In the genomic region with DNA sequence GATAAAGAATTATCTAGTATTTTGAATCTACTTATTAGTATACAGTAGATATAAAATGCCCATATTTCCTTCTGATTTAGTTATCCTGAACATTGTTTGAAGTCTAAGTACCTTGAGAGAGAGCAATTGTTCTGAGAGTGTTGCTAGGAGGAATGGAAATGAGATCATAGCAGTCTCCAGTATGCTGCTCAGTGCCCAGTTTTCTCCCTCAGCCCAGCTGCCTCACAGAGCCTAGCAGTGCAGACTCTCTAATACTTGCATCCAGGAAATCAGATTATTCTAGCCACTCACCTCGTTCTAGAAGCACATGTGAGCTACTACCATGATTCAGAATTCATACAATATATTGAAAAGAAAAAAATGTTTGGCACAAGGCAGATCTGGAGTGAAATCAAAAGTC, we compare ENCODE assay signal across 22 mouse cellular contexts.
DNase-seq lines count a peak whose midpoint lies in the region; ATAC-seq and TF ChIP-seq lines count a peak whose summit lies in the region.
"Had no signal": no experiment of that assay in that cellular context is flagged by ENCODE, and none has a peak within 500 bp of the region (broad histone marks: within the 10 kb centered on the region; RNA-seq: fewer than 3 reads in every experiment).

No protein-coding gene starts in this region.

- no peak for TF ChIP-seq CTCF in left cerebral cortex, adult 2 months (IDR thresholded peaks at IDR 0.05)
- no peak for TF ChIP-seq CTCF in brain, embryonic 14.5 days (IDR thresholded peaks at IDR 0.05; ENCODE audit: borderline replicate concordance, extremely low read depth, insufficient read depth, insufficient read length)

- H3K9ac ChIP-seq in forebrain, embryonic 14.5 days (ENCODE audit: low read length): no peak overlapping the region
- H3K9ac ChIP-seq in forebrain, embryonic 12.5 days: no peak overlapping the region
- H3K9ac ChIP-seq in hindbrain, embryonic 13.5 days: no peak overlapping the region
- no peak overlapping the region for H3K9ac ChIP-seq in hindbrain, embryonic 12.5 days
- H3K9ac ChIP-seq: embryonic facial prominence, embryonic 15.5 days; hindbrain, embryonic 14.5 days; intestine, embryonic 15.5 days had no signal

- H3K27ac ChIP-seq in forebrain, embryonic 14.5 days (ENCODE audit: low read depth, low read length): no peak overlapping the region
- H3K27ac ChIP-seq in forebrain, embryonic 12.5 days: no peak overlapping the region
- no peak overlapping the region for H3K27ac ChIP-seq in hindbrain, embryonic 13.5 days
- H3K27ac ChIP-seq in hindbrain, embryonic 12.5 days: no peak overlapping the region
- H3K27ac ChIP-seq in left cerebral cortex, adult 2 months: peak overlapping the region; percentile 54
- H3K27ac ChIP-seq: embryonic facial prominence, embryonic 15.5 days; heart, embryonic 10.5 days; hindbrain, embryonic 14.5 days; intestine, embryonic 15.5 days had no signal

- H3K27me3 ChIP-seq in forebrain, embryonic 14.5 days (replicated peaks; ENCODE audit: control insufficient read depth, insufficient read depth, low read length): no peaks in the 10 kb centered on the region
- no peaks in the 10 kb centered on the region for H3K27me3 ChIP-seq in forebrain, embryonic 12.5 days
- H3K27me3 ChIP-seq in hindbrain, embryonic 13.5 days: no peaks in the 10 kb centered on the region
- no peaks in the 10 kb centered on the region for H3K27me3 ChIP-seq in hindbrain, embryonic 12.5 days
- H3K27me3 ChIP-seq: embryonic facial prominence, embryonic 15.5 days; intestine, embryonic 15.5 days had no signal

- intact Hi-C loops in left cerebral cortex, adult 2 months (cut with DNase I): no loop called here
- intact Hi-C loops in left cerebral cortex, postnatal 10 days (cut with DNase I): no loop called here

- peak; percentile 6 for DNase-seq in forebrain, embryonic 14.5 days (ENCODE audit: low spot score)
- DNase-seq in left cerebral cortex, adult 2 months (ENCODE audit: extremely low spot score in 1 of 2, low spot score in 2 of 2): no peak
- no peak for DNase-seq in left cerebral cortex, postnatal 10 days (ENCODE audit: extremely low spot score in 1 of 2, low spot score in 2 of 2)
- peak; percentile 37 for DNase-seq in brain, embryonic 14.5 days (ENCODE audit: low read depth)
- DNase-seq: adrenal gland, postnatal 14 days; cerebellum, adult 2 months; cerebellum, postnatal 14 days; embryo, embryonic 11 days; gastrocnemius, postnatal 10 days; heart, adult 18-20 months; heart, postnatal 10 days; heart, postnatal 4 days had no signal

- TF ChIP-seq POLR2A in brain, embryonic 14.5 days (IDR thresholded peaks at IDR 0.05; ENCODE audit: borderline replicate concordance, extremely low read depth, insufficient read depth, insufficient read length, poor library complexity, severe bottlenecking): no peak

- no peaks in the 10 kb centered on the region for H3K9me3 ChIP-seq in forebrain, embryonic 14.5 days (replicated peaks; ENCODE audit: control insufficient read depth, low read length)
- H3K9me3 ChIP-seq in forebrain, embryonic 12.5 days: no peaks in the 10 kb centered on the region
- no peaks in the 10 kb centered on the region for H3K9me3 ChIP-seq in hindbrain, embryonic 13.5 days
- H3K9me3 ChIP-seq in hindbrain, embryonic 12.5 days (replicated peaks): no peaks in the 10 kb centered on the region
- H3K9me3 ChIP-seq: embryonic facial prominence, embryonic 15.5 days; heart, embryonic 10.5 days; intestine, embryonic 15.5 days had no signal

- H3K4me2 ChIP-seq in forebrain, embryonic 14.5 days (ENCODE audit: low read length): no peak overlapping the region
- H3K4me2 ChIP-seq in forebrain, embryonic 12.5 days: no peak overlapping the region
- H3K4me2 ChIP-seq in hindbrain, embryonic 13.5 days: no peak overlapping the region
- H3K4me2 ChIP-seq in hindbrain, embryonic 12.5 days (replicated peaks): no peak overlapping the region
- H3K4me2 ChIP-seq: embryonic facial prominence, embryonic 15.5 days; hindbrain, embryonic 14.5 days; intestine, embryonic 15.5 days had no signal

- H3K4me3 ChIP-seq in forebrain, embryonic 14.5 days (ENCODE audit: low read depth, low read length): no peak overlapping the region
- no peak overlapping the region for H3K4me3 ChIP-seq in forebrain, embryonic 12.5 days (replicated peaks)
- no peak overlapping the region for H3K4me3 ChIP-seq in hindbrain, embryonic 13.5 days
- no peak overlapping the region for H3K4me3 ChIP-seq in hindbrain, embryonic 12.5 days
- no peak overlapping the region for H3K4me3 ChIP-seq in left cerebral cortex, adult 2 months
- H3K4me3 ChIP-seq: embryonic facial prominence, embryonic 15.5 days; erythroblast, embryonic 14.5 days; heart, embryonic 10.5 days; intestine, embryonic 15.5 days had no signal

- no peaks in the 10 kb centered on the region for H3K4me1 ChIP-seq in forebrain, embryonic 14.5 days (ENCODE audit: control insufficient read depth, insufficient read depth, low read length)
- H3K4me1 ChIP-seq in forebrain, embryonic 12.5 days: no peaks in the 10 kb centered on the region
- H3K4me1 ChIP-seq in hindbrain, embryonic 13.5 days (replicated peaks): no peaks in the 10 kb centered on the region
- no peaks in the 10 kb centered on the region for H3K4me1 ChIP-seq in hindbrain, embryonic 12.5 days
- H3K4me1 ChIP-seq: embryonic facial prominence, embryonic 15.5 days; heart, embryonic 10.5 days; intestine, embryonic 15.5 days had no signal

- ATAC-seq in forebrain, embryonic 14.5 days: peak; percentile 46; the same call in 1 of the 2 replicates
- ATAC-seq in forebrain, embryonic 12.5 days (ENCODE audit: low FRiP score): no peak
- peak; percentile 36; the same call in 1 of the 2 replicates for ATAC-seq in hindbrain, embryonic 13.5 days (ENCODE audit: low FRiP score)
- no peak for ATAC-seq in hindbrain, embryonic 12.5 days (ENCODE audit: low FRiP score)
- ATAC-seq: activated CD4-positive, CD25-positive, alpha-beta regulatory T cell, adult 4 months; intestine, embryonic 15.5 days; Patski had no signal

- H3K36me3 ChIP-seq in forebrain, embryonic 14.5 days (ENCODE audit: control insufficient read depth, insufficient read depth, low read length): no peaks in the 10 kb centered on the region
- no peaks in the 10 kb centered on the region for H3K36me3 ChIP-seq in forebrain, embryonic 12.5 days (replicated peaks)
- H3K36me3 ChIP-seq in hindbrain, embryonic 13.5 days: no peaks in the 10 kb centered on the region
- H3K36me3 ChIP-seq in hindbrain, embryonic 12.5 days: no peaks in the 10 kb centered on the region
- H3K36me3 ChIP-seq: embryonic facial prominence, embryonic 15.5 days; heart, embryonic 10.5 days; intestine, embryonic 15.5 days had no signal

- WGBS in forebrain, embryonic 14.5 days: 64% methylated on average over 1 of the region's 1 CpGs
- 51% methylated on average over 1 of the region's 1 CpGs for WGBS in forebrain, embryonic 12.5 days
- 48% methylated on average over 1 of the region's 1 CpGs for WGBS in hindbrain, embryonic 13.5 days
- WGBS in hindbrain, embryonic 12.5 days: 39% methylated on average over 1 of the region's 1 CpGs

Comparison
In these comparisons a context has a peak if more than half of its experiments do, and no peak if none do; other contexts are left out.
1. ATAC-seq: peak in forebrain, embryonic 14.5 days (single experiment) and hindbrain, embryonic 13.5 days (single experiment); none in forebrain, embryonic 12.5 days (single experiment) and hindbrain, embryonic 12.5 days (single experiment).
2. DNase-seq: peak in forebrain, embryonic 14.5 days (single experiment) and brain, embryonic 14.5 days (single experiment); none in left cerebral cortex, adult 2 months (0 of 2) and left cerebral cortex, postnatal 10 days (0 of 2).